Mouse (Mus musculus): ENCODE measurements at regions not wholly inside any gene's neighbourhood (a gene's known extent, or its start where the extent isn't known, plus 50 kb on each side); places are given as distances from the start of the nearest gene placed in this dataset.

- Histone ChIP-seq H3K4me3 (ENCODE audit: insufficient read depth, low read length) (no peak overlapping the region), H3K4me1 (ENCODE audit: control insufficient read depth, insufficient read depth, low read length) (peaks cover 5% of the 10 kb centered on the region; the same call in 1 of the 2 replicates), H3K27ac (ENCODE audit: insufficient read depth, low read length) (no peak overlapping the region)
- no peak for TF ChIP-seq POLR2A (IDR thresholded peaks at IDR 0.05; ENCODE audit: extremely low read depth, insufficient read depth, low read length)
- no peak for TF ChIP-seq CTCF (IDR thresholded peaks at IDR 0.05; ENCODE audit: extremely low read depth, insufficient read depth, low read length)
Observed at GRCm38 (mm10) chr10:109140421-109140938, 129.7 kb upstream of the Syt1 start.

- Histone ChIP-seq H3K27ac (ENCODE audit: insufficient read depth, low read length) (peak overlapping the region; percentile 41; the same call in 1 of the 2 replicates), H3K4me3 (ENCODE audit: insufficient read depth, low read length) (peak overlapping the region; percentile 17; the same call in 1 of the 2 replicates), H3K4me1 (ENCODE audit: control insufficient read depth, insufficient read depth, low read length) (peaks cover 5% of the 10 kb centered on the region; the same call in 1 of the 2 replicates)
- TF ChIP-seq CTCF (IDR thresholded peaks at IDR 0.05; ENCODE audit: extremely low read depth, insufficient read depth, low read length) (no peak), POLR2A (IDR thresholded peaks at IDR 0.05; ENCODE audit: extremely low read depth, insufficient read depth, low read length) (no peak)
Observed at GRCm38 (mm10) chr10:109136763-109137732, 126.3 kb upstream of the Syt1 start.

GRCm38 (mm10) chr10:109134521-109134920 is 123.7 kb upstream of the Syt1 start:
- Histone ChIP-seq H3K4me1 (ENCODE audit: control insufficient read depth, insufficient read depth, low read length) (peaks cover 5% of the 10 kb centered on the region; the same call in 1 of the 2 replicates), H3K27ac (ENCODE audit: insufficient read depth, low read length) (no peak overlapping the region), H3K4me3 (ENCODE audit: insufficient read depth, low read length) (no peak overlapping the region)
- TF ChIP-seq POLR2A (IDR thresholded peaks at IDR 0.05; ENCODE audit: extremely low read depth, insufficient read depth, low read length) (no peak), CTCF (IDR thresholded peaks at IDR 0.05; ENCODE audit: extremely low read depth, insufficient read depth, low read length) (no peak)

GRCm38 (mm10) chr10:109132091-109132573 is 121.3 kb upstream of the Syt1 start:
- Histone ChIP-seq H3K4me1 (ENCODE audit: control insufficient read depth, insufficient read depth, low read length) (peaks cover 3% of the 10 kb centered on the region; the same call in 1 of the 2 replicates), H3K4me3 (ENCODE audit: insufficient read depth, low read length) (no peak overlapping the region), H3K27ac (ENCODE audit: insufficient read depth, low read length) (no peak overlapping the region)
- TF ChIP-seq POLR2A (IDR thresholded peaks at IDR 0.05; ENCODE audit: extremely low read depth, insufficient read depth, low read length) (no peak), CTCF (IDR thresholded peaks at IDR 0.05; ENCODE audit: extremely low read depth, insufficient read depth, low read length) (no peak)

- no peak for TF ChIP-seq POLR2A (IDR thresholded peaks at IDR 0.05; ENCODE audit: extremely low read depth, insufficient read depth, low read length)
- no peak for TF ChIP-seq CTCF (IDR thresholded peaks at IDR 0.05; ENCODE audit: extremely low read depth, insufficient read depth, low read length)
- Histone ChIP-seq H3K4me1 (ENCODE audit: control insufficient read depth, insufficient read depth, low read length) (no peaks in the 10 kb centered on the region), H3K27ac (ENCODE audit: insufficient read depth, low read length) (no peak overlapping the region), H3K4me3 (ENCODE audit: insufficient read depth, low read length) (no peak overlapping the region)
Observed at GRCm38 (mm10) chr10:109129552-109130110, 118.8 kb upstream of the Syt1 start.

GRCm38 (mm10) chr10:109129068-109129467 is 118.3 kb upstream of the Syt1 start:
- H3K27ac ChIP-seq (ENCODE audit: insufficient read depth, low read length) = no peak overlapping the region
- H3K4me3 ChIP-seq (ENCODE audit: insufficient read depth, low read length) = no peak overlapping the region
- H3K4me1 ChIP-seq (ENCODE audit: control insufficient read depth, insufficient read depth, low read length) = no peaks in the 10 kb centered on the region
- no peak for TF ChIP-seq POLR2A (IDR thresholded peaks at IDR 0.05; ENCODE audit: extremely low read depth, insufficient read depth, low read length)
- no peak for TF ChIP-seq CTCF (IDR thresholded peaks at IDR 0.05; ENCODE audit: extremely low read depth, insufficient read depth, low read length)

- Histone ChIP-seq H3K4me3 (ENCODE audit: insufficient read depth, low read length) (no peak overlapping the region), H3K27ac (ENCODE audit: insufficient read depth, low read length) (no peak overlapping the region), H3K4me1 (ENCODE audit: control insufficient read depth, insufficient read depth, low read length) (no peaks in the 10 kb centered on the region)
- TF ChIP-seq POLR2A (IDR thresholded peaks at IDR 0.05; ENCODE audit: extremely low read depth, insufficient read depth, low read length) (no peak), CTCF (IDR thresholded peaks at IDR 0.05; ENCODE audit: extremely low read depth, insufficient read depth, low read length) (no peak)
Observed at GRCm38 (mm10) chr10:109126699-109127098, 115.9 kb upstream of the Syt1 start.

- no peak for TF ChIP-seq CTCF (IDR thresholded peaks at IDR 0.05; ENCODE audit: extremely low read depth, insufficient read depth, low read length)
- no peak for TF ChIP-seq POLR2A (IDR thresholded peaks at IDR 0.05; ENCODE audit: extremely low read depth, insufficient read depth, low read length)
- peaks cover 2% of the 10 kb centered on the region; the same call in 1 of the 2 replicates for H3K4me1 ChIP-seq (ENCODE audit: control insufficient read depth, insufficient read depth, low read length)
- no peak overlapping the region for H3K27ac ChIP-seq (ENCODE audit: insufficient read depth, low read length)
- no peak overlapping the region for H3K4me3 ChIP-seq (ENCODE audit: insufficient read depth, low read length)
Observed at GRCm38 (mm10) chr10:109117143-109117542, 106.4 kb upstream of the Syt1 start.

- H3K27ac ChIP-seq (ENCODE audit: insufficient read depth, low read length) = no peak overlapping the region
- H3K4me3 ChIP-seq (ENCODE audit: insufficient read depth, low read length) = no peak overlapping the region
- peaks cover 2% of the 10 kb centered on the region; the same call in 1 of the 2 replicates for H3K4me1 ChIP-seq (ENCODE audit: control insufficient read depth, insufficient read depth, low read length)
- TF ChIP-seq POLR2A (IDR thresholded peaks at IDR 0.05; ENCODE audit: extremely low read depth, insufficient read depth, low read length) (no peak), CTCF (IDR thresholded peaks at IDR 0.05; ENCODE audit: extremely low read depth, insufficient read depth, low read length) (no peak)
Observed at GRCm38 (mm10) chr10:109115013-109115627, 104.3 kb upstream of the Syt1 start.
